Comparison of ENCODE assay signal across 20 mouse cellular contexts in the genomic region with DNA sequence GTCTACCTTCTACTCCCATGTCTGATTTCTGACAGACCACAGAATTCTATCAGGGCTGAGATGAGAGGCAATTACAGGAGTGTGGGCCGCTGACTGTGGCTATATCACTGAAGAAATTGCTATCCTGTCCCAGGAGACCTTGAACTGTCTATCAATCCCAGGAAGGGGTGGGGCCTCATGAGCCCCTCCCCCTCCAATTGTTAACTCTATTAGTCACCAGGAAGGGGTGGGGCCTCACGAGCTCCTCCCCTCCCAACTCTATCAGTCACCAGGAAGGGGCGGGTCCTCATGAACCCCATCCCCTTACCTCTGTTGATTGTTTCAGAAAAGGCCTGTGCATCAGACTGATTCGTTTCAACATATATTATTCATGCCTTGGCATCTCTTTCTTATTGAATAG. TPM values are rescaled to one million over a fixed set of nuclear protein-coding genes. Genes with fewer than 3 reads are reported as not detected.
A peak's percentile ranks its signal among the peaks of the same experiment; 100 is the strongest.
DNase-seq lines count a peak whose midpoint lies in the region; ATAC-seq lines count a peak whose summit lies in the region.
"Had no signal": no experiment of that assay in that cellular context is flagged by ENCODE, and none has a peak within 500 bp of the region (broad histone marks: within the 10 kb centered on the region; RNA-seq: fewer than 3 reads in every experiment).

No protein-coding gene starts in this region.

- H3K4me3 ChIP-seq in forebrain, embryonic 16.5 days (replicated peaks; ENCODE audit: low read length) = no peak overlapping the region
- H3K4me3 ChIP-seq: hindbrain, embryonic 13.5 days; limb, embryonic 15.5 days; midbrain, embryonic 12.5 days; myocyte had no signal

- H3K9ac ChIP-seq in forebrain, embryonic 16.5 days (replicated peaks; ENCODE audit: low read depth, low read length) = no peak overlapping the region
- H3K9ac ChIP-seq: hindbrain, embryonic 13.5 days; limb, embryonic 15.5 days; midbrain, embryonic 12.5 days had no signal

- DNase-seq in adrenal gland, postnatal 14 days = peak; percentile 11
- DNase-seq in adrenal gland, adult 8-10 months = no peak
- DNase-seq in A20 (ENCODE audit: low read depth, low spot score) = peak; percentile 69
- peak; percentile 9 for DNase-seq in Muller cell, postnatal 12 days (ENCODE audit: inconsistent ontology term)
- DNase-seq in layer of hippocampus, postnatal 14 days (ENCODE audit: low spot score in 2 of 2) = no peak
- DNase-seq in lung, postnatal 25 days (ENCODE audit: low spot score) = no peak
- DNase-seq: adrenal gland, postnatal 25 days; heart, adult 18-20 months; kidney, adult 11 months; kidney, postnatal 10 days; layer of hippocampus, adult 9-11 months; lung, postnatal 10 days had no signal

- H3K4me1 ChIP-seq in forebrain, embryonic 16.5 days (replicated peaks; ENCODE audit: control insufficient read depth, insufficient read depth, low read length) = no peaks in the 10 kb centered on the region
- H3K4me1 ChIP-seq: hindbrain, embryonic 13.5 days; limb, embryonic 15.5 days; midbrain, embryonic 12.5 days had no signal

- H3K4me2 ChIP-seq in forebrain, embryonic 16.5 days (ENCODE audit: low read length) = no peak overlapping the region
- H3K4me2 ChIP-seq: hindbrain, embryonic 13.5 days; limb, embryonic 15.5 days; midbrain, embryonic 12.5 days had no signal

- peak; percentile 14; the same call in 1 of the 2 replicates for ATAC-seq in common myeloid progenitor, adult 5-6 weeks (replicated peaks; ENCODE audit: low read depth, poor library complexity, severe bottlenecking)
- ATAC-seq in forebrain, embryonic 16.5 days = no peak
- ATAC-seq: forebrain, embryonic 14.5 days; Patski had no signal

- H3K27me3 ChIP-seq in forebrain, embryonic 16.5 days (replicated peaks; ENCODE audit: control insufficient read depth, insufficient read depth, low read length) = no peaks in the 10 kb centered on the region
- H3K27me3 ChIP-seq: hindbrain, embryonic 13.5 days; limb, embryonic 15.5 days; midbrain, embryonic 12.5 days; Patski had no signal

- H3K27ac ChIP-seq in forebrain, embryonic 16.5 days (ENCODE audit: low read length) = no peak overlapping the region
- H3K27ac ChIP-seq: hindbrain, embryonic 13.5 days; limb, embryonic 15.5 days; midbrain, embryonic 12.5 days had no signal

- H3K36me3 ChIP-seq in forebrain, embryonic 16.5 days (ENCODE audit: control insufficient read depth, insufficient read depth) = no peaks in the 10 kb centered on the region
- H3K36me3 ChIP-seq: hindbrain, embryonic 13.5 days; limb, embryonic 15.5 days; midbrain, embryonic 12.5 days had no signal

- H3K9me3 ChIP-seq in forebrain, embryonic 16.5 days (ENCODE audit: control insufficient read depth, low read length) = no peaks in the 10 kb centered on the region
- H3K9me3 ChIP-seq: hindbrain, embryonic 13.5 days; limb, embryonic 15.5 days; midbrain, embryonic 12.5 days had no signal

- 85% methylated on average over 4 of the region's 4 CpGs for WGBS in forebrain, embryonic 16.5 days

RNA-seq across cellular contexts. Expression of gene Adgre1, which starts 26.2 kb away (rescaled TPM):
- 4.8 and 5.9 TPM in 2 replicates for total RNA-seq in adrenal gland, postnatal 14 days (2021)
- 10 to 100 TPM in 2 of 4 experiments, 1 to 10 TPM in 2; 5.3 to 21.5 (median 12.7) TPM for total RNA-seq in adrenal gland, adult 8-10 months (2022)
- total RNA-seq in common myeloid progenitor, adult 5-6 weeks (2017) = 2.4 and 9.0 TPM in 2 replicates
- 1 to 10 TPM; 4.0 to 8.6 TPM for total RNA-seq in layer of hippocampus, postnatal 14 days (2021)
- polyA plus RNA-seq in forebrain, embryonic 16.5 days (2015; fragmentation: Nextera tagmentation; extraction: Ambion mirVana) = 3.0 and 3.6 TPM in 2 replicates
- polyA plus RNA-seq: Patski had no signal

RNA-seq across cellular contexts. Expression of gene Vav1, which starts 53.3 kb away (rescaled TPM):
- 2.8 and 9.7 TPM in 2 replicates for total RNA-seq in adrenal gland, postnatal 14 days (2021)
- total RNA-seq in adrenal gland, adult 8-10 months (2022) = 1 to 10 TPM; 3.0 to 6.2 (median 4.1) TPM
- 182 and 183 TPM in 2 replicates for total RNA-seq in common myeloid progenitor, adult 5-6 weeks (2017)
- total RNA-seq in layer of hippocampus, postnatal 14 days (2021) = 1 to 10 TPM; 5.0 to 5.3 TPM
- polyA plus RNA-seq in forebrain, embryonic 16.5 days (2015; fragmentation: Nextera tagmentation; extraction: Ambion mirVana) = 1.1 and 1.3 TPM in 2 replicates
- polyA plus RNA-seq: myocyte, Patski had no signal

Comparison
In these comparisons a context has a peak if more than half of its experiments do, and no peak if none do; other contexts are left out.
1. DNase-seq: peak in adrenal gland, postnatal 14 days (single experiment), A20 (single experiment) and Muller cell, postnatal 12 days (single experiment); none in adrenal gland, adult 8-10 months (single experiment), layer of hippocampus, postnatal 14 days (0 of 2) and lung, postnatal 25 days (single experiment).
2. RNA of gene Vav1, which starts 53.3 kb away (total RNA-seq): 182 to 183 TPM in common myeloid progenitor, adult 5-6 weeks; 5.0 to 5.3 TPM in layer of hippocampus, postnatal 14 days, 3.0 to 6.2 TPM in adrenal gland, adult 8-10 months and 2.8 to 9.7 TPM in adrenal gland, postnatal 14 days; every median in the first group is over 10 times any median in the second.